Mouse (Mus musculus) testis, adult 2 months (tissue): ENCODE results near the gene Gm29049.
"Not testable (repeated sequence)": the region's sequence is repeated elsewhere in the genome, so short reads cannot be mapped to it uniquely, and the experiment has no call there.

Source experiments
- CTCF ChIP-seq: fragments of 200-500 bp; IDR thresholded peaks from 2 replicates; pipeline ENCODE4 v1.5.1; 2012; ENCODE audit warnings: low read depth, mild to moderate bottlenecking, inconsistent platforms, low read length, moderate library complexity; ENCODE audit not compliant: control insufficient read depth, insufficient read depth, insufficient replicate concordance
- POLR2A ChIP-seq: fragments of 200-500 bp; IDR thresholded peaks from 2 replicates; pipeline ENCODE4 v1.6.1; 2012; ENCODE audit warnings: low read depth, mild to moderate bottlenecking, inconsistent platforms, low read length, moderate library complexity; ENCODE audit not compliant: control insufficient read depth

DNA sequence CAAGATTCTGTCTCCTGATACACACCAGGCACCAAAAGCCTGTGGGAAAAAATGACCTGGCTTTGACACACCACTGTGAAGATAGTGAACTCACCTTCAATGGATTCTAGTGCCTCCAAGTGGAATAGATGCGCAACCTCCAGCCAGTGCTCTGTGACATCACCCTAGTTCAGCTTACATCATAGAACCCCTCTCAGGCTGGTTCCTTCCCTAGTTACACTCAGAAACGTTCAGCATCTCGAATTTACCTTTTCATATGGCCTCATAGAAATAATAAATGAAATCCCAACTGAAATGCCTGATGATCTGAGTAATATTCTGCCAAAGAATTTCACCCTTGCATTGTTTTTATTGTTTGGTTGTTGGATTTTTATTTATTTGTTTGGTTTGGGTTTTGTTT is at the start of gene Gm29049:
- TF ChIP-seq POLR2A, CTCF: not testable (repeated sequence)
